Mouse (Mus musculus) gastrocnemius, postnatal 25 days (tissue): Measurements from ENCODE around the gene Tcta. TPM values are rescaled to one million over a fixed set of nuclear protein-coding genes. Genes with fewer than 3 reads are reported as not detected.
"Not testable (repeated sequence)": the region's sequence is repeated elsewhere in the genome, so short reads cannot be mapped to it uniquely, and the experiment has no call there.

Source experiments
- DNase-seq: peaks from one replicate; pipeline ENCODE4 v3.0.0; 2022
- long read RNA-seq, 2 experiments: library from polyadenylated mRNA; stranded (forward); transcript quantifications; one replicate each; pipeline ENCODE4 v2.0.0; 2021
- total RNA-seq, 2 experiments: library from RNA; stranded (reverse); gene quantifications; 1 replicate in 1 of 2; 2 replicates in 1 of 2; pipeline ENCODE4 v1.2.3; 2021

The Tcta gene
- total RNA-seq: 10 to 100 TPM; 25.0 to 30.8 TPM
- long read RNA-seq, experiment 1, transcript Tcta-202 (3 exons, 1,094 nt): major isoform, 38 of 50 reads
- long read RNA-seq, experiment 1, transcript Tcta-201 (3 exons, 1,668 nt): minor isoform, 5 of 50 reads
- long read RNA-seq, experiment 1, partial matches to known transcripts: 2 of 50 reads
- long read RNA-seq, experiment 1, other reads (novel, unspliced or antisense): 5 of 50 reads
- long read RNA-seq, experiment 2, transcript Tcta-202 (3 exons, 1,094 nt): major isoform, 40 of 48 reads
- long read RNA-seq, experiment 2, partial matches to known transcripts: 0 of 48 reads
- long read RNA-seq, experiment 2, other reads (novel, unspliced or antisense): 5 of 48 reads

- DNase-seq: peak; percentile 99
Observed at GRCm38 (mm10) chr9:108305629-108306520, at the start of gene Tcta, which contains the start of gene Rhoa. TSS of gene Tcta (minus strand) at chr9:108306160. TSS of gene Rhoa (plus strand) at chr9:108306129.

- no peak for DNase-seq
Observed at GRCm38 (mm10) chr9:108349727-108350126, 43.8 kb upstream of the Tcta start.

GRCm38 (mm10) chr9:108348290-108348680 is 42.3 kb upstream of the Tcta start:
- DNase-seq: no peak

- peak; percentile 91 for DNase-seq
Observed at GRCm38 (mm10) chr9:108347540-108348289, 41.8 kb upstream of the Tcta start, which contains the start of gene Usp4. TSS of gene Usp4 (plus strand) at chr9:108347853.

GRCm38 (mm10) chr9:108347024-108347423 is 41.1 kb upstream of the Tcta start:
- no peak for DNase-seq

GRCm38 (mm10) chr9:108344471-108344870 is 38.5 kb upstream of the Tcta start:
- DNase-seq: no peak

GRCm38 (mm10) chr9:108343835-108344234 is 37.9 kb upstream of the Tcta start:
- no peak for DNase-seq

- no peak for DNase-seq
Observed at GRCm38 (mm10) chr9:108343331-108343730, 37.4 kb upstream of the Tcta start.

- DNase-seq: no peak
Observed at GRCm38 (mm10) chr9:108342301-108342831, 36.4 kb upstream of the Tcta start.

GRCm38 (mm10) chr9:108341801-108342200 is 35.8 kb upstream of the Tcta start:
- DNase-seq: no peak

GRCm38 (mm10) chr9:108341139-108341475 is 35.1 kb upstream of the Tcta start:
- DNase-seq: no peak

- no peak for DNase-seq
Observed at GRCm38 (mm10) chr9:108340258-108341138, 34.5 kb upstream of the Tcta start.

GRCm38 (mm10) chr9:108339886-108340257 is 33.9 kb upstream of the Tcta start:
- no peak for DNase-seq

GRCm38 (mm10) chr9:108338886-108339781 is 33.2 kb upstream of the Tcta start, which contains the start of gene Gpx1:
TSS of gene Gpx1 (plus strand) at chr9:108338903.
- peak; percentile 93 for DNase-seq

- DNase-seq: no peak
Observed at GRCm38 (mm10) chr9:108338551-108338885, 32.6 kb upstream of the Tcta start.

GRCm38 (mm10) chr9:108337848-108338550 is 32.0 kb upstream of the Tcta start:
- no peak for DNase-seq

- no peak for DNase-seq
Observed at GRCm38 (mm10) chr9:108325811-108326210, 19.9 kb upstream of the Tcta start.

GRCm38 (mm10) chr9:108324784-108325183 is 18.8 kb upstream of the Tcta start:
- no peak for DNase-seq

- not testable (repeated sequence) for DNase-seq
Observed at GRCm38 (mm10) chr9:108322054-108322453, 16.1 kb upstream of the Tcta start.
